Mouse (Mus musculus): Measurements from ENCODE around the gene Sytl3. TPM values are rescaled to one million over a fixed set of nuclear protein-coding genes. Genes with fewer than 3 reads are reported as not detected.
A peak's percentile ranks its signal among the peaks of the same experiment; 100 is the strongest.

The Sytl3 gene
- polyA plus RNA-seq, 1 experiment from 2014 or later, result 0.28 TPM

GRCm38 (mm10) chr17:6778771-6779509, 120.0 kb downstream of the Sytl3 start:
- no peaks in the 10 kb centered on the region for H3K36me3 ChIP-seq (ENCODE audit: control insufficient read depth, insufficient read depth)
- H3K4me2 ChIP-seq (ENCODE audit: low read depth, low read length), result peak overlapping the region; percentile 99
- WGBS (ENCODE audit: insufficient replicate concordance), result 12% methylated on average over 23 of the region's 23 CpGs
- H3K4me1 ChIP-seq (ENCODE audit: control insufficient read depth, low read depth, low read length), result peaks cover 38% of the 10 kb centered on the region
- ATAC-seq (ENCODE audit: low read depth), result no peak
- peak overlapping the region; percentile 59 for H3K4me3 ChIP-seq (ENCODE audit: low read depth, low read length)
- H3K27ac ChIP-seq (ENCODE audit: low read length), result peak overlapping the region; percentile 72
- H3K9me3 ChIP-seq (replicated peaks; ENCODE audit: control insufficient read depth, low read length), result no peaks in the 10 kb centered on the region
- no peaks in the 10 kb centered on the region for H3K27me3 ChIP-seq (ENCODE audit: control insufficient read depth, insufficient read depth, low read depth, low read length)
- peak overlapping the region; percentile 50 for H3K9ac ChIP-seq (ENCODE audit: low read depth, low read length)

DNA sequence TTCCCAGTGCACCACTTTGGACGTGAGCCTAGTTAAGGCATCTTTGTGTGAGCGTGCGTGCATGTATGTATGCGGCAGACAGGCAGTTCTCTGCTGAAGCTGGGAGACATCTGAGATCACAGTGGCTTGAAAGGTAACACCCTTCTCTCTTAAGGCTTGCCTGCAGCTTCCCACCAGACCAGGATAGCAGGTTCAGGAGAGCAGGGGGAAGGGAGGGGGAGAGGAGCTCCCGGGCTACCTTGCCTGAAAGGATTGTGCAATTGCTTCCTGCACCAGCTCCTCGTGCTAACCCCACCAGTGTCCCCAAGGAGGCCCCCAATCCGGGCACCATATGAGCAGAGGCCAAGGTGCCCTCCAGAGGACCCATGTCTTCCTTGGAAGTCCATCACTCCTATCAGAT, 120.7 kb downstream of the Sytl3 start:
- 24% methylated on average over 7 of the region's 7 CpGs for WGBS (ENCODE audit: insufficient replicate concordance)
- Histone ChIP-seq H3K4me3 (ENCODE audit: low read depth, low read length) (peak overlapping the region; percentile 59), H3K9ac (ENCODE audit: low read depth, low read length) (peak overlapping the region; percentile 23; the same call in 1 of the 2 replicates), H3K27me3 (ENCODE audit: control insufficient read depth, insufficient read depth, low read depth, low read length) (no peaks in the 10 kb centered on the region), H3K4me1 (ENCODE audit: control insufficient read depth, low read depth, low read length) (peaks cover 38% of the 10 kb centered on the region), H3K9me3 (replicated peaks; ENCODE audit: control insufficient read depth, low read length) (no peaks in the 10 kb centered on the region), H3K36me3 (ENCODE audit: control insufficient read depth, insufficient read depth) (no peaks in the 10 kb centered on the region), H3K4me2 (ENCODE audit: low read depth, low read length) (peak overlapping the region; percentile 99), H3K27ac (ENCODE audit: low read length) (no peak overlapping the region)
- no peak for ATAC-seq (ENCODE audit: low read depth)

GRCm38 (mm10) chr17:6780521-6781115, 121.7 kb downstream of the Sytl3 start:
- Histone ChIP-seq H3K27ac (ENCODE audit: low read length) (no peak overlapping the region), H3K4me3 (ENCODE audit: low read depth, low read length) (peak overlapping the region; percentile 89), H3K9me3 (replicated peaks; ENCODE audit: control insufficient read depth, low read length) (no peaks in the 10 kb centered on the region), H3K4me1 (ENCODE audit: control insufficient read depth, low read depth, low read length) (peaks cover 38% of the 10 kb centered on the region), H3K9ac (ENCODE audit: low read depth, low read length) (no peak overlapping the region), H3K27me3 (ENCODE audit: control insufficient read depth, insufficient read depth, low read depth, low read length) (no peaks in the 10 kb centered on the region), H3K36me3 (ENCODE audit: control insufficient read depth, insufficient read depth) (no peaks in the 10 kb centered on the region), H3K4me2 (ENCODE audit: low read depth, low read length) (peak overlapping the region; percentile 99)
- ATAC-seq (ENCODE audit: low read depth), result no peak
- 59% methylated on average over 4 of the region's 4 CpGs for WGBS (ENCODE audit: insufficient replicate concordance)

DNA sequence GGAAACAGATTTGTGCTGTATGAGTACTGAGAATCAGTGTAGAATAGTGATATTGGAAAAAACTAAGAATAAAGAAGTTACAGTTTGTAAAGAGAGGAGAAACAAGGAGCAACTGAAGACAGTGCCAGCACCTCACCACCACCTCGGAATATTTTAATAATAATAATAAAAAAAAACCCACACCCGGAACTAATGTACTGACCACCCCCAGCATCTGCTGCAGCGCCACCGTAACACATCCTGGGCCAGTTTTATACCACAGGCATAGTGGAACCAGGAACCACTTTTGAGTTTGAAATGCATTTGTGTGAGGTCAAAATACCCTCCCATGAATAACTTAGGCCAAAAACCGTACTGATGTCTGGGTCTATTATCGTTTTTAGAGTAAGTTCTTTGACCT, 122.4 kb downstream of the Sytl3 start:
- Histone ChIP-seq H3K27me3 (ENCODE audit: control insufficient read depth, insufficient read depth, low read depth, low read length) (no peaks in the 10 kb centered on the region), H3K36me3 (ENCODE audit: control insufficient read depth, insufficient read depth) (no peaks in the 10 kb centered on the region), H3K4me1 (ENCODE audit: control insufficient read depth, low read depth, low read length) (peaks cover 38% of the 10 kb centered on the region), H3K27ac (ENCODE audit: low read length) (no peak overlapping the region), H3K9ac (ENCODE audit: low read depth, low read length) (no peak overlapping the region; the same call in 1 of the 2 replicates), H3K4me2 (ENCODE audit: low read depth, low read length) (peak overlapping the region; percentile 99), H3K4me3 (ENCODE audit: low read depth, low read length) (peak overlapping the region; percentile 89), H3K9me3 (replicated peaks; ENCODE audit: control insufficient read depth, low read length) (no peaks in the 10 kb centered on the region)
- ATAC-seq (ENCODE audit: low read depth), result no peak
- 42% methylated on average over 6 of the region's 6 CpGs for WGBS (ENCODE audit: insufficient replicate concordance)

DNA sequence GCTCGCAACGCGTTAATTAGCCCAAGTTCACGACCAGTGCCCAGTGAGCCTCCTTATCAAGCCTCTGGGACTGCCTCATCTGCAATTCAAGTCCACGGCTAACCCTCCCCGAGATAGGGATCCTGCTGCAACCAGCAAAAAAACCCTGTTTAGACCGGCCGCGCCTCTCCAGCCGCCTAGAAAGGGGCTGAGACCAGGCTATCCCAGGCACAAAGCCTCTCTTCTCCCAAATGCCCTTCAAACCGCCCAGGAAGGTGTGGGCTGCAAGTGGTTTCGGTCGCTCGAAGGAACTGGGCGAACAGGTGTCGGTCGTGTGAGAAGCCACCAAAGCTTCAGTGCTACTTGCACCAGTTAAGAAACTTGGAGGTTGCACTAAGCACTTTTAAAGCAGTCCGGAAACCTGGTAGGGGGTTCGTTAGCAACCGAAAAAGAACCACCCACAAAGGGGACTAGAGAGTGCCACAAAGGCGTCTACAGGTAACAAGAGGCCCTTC, 123.2 kb downstream of the Sytl3 start:
- peak overlapping the region; percentile 90 for H3K9ac ChIP-seq (ENCODE audit: low read depth, low read length)
- no peaks in the 10 kb centered on the region for H3K36me3 ChIP-seq (ENCODE audit: control insufficient read depth, insufficient read depth)
- H3K4me3 ChIP-seq (ENCODE audit: low read depth, low read length), result peak overlapping the region; percentile 89
- peaks cover 38% of the 10 kb centered on the region for H3K4me1 ChIP-seq (ENCODE audit: control insufficient read depth, low read depth, low read length)
- H3K4me2 ChIP-seq (ENCODE audit: low read depth, low read length), result peak overlapping the region; percentile 99
- no peaks in the 10 kb centered on the region for H3K9me3 ChIP-seq (replicated peaks; ENCODE audit: control insufficient read depth, low read length)
- H3K27ac ChIP-seq (ENCODE audit: low read length), result peak overlapping the region; percentile 89
- ATAC-seq (ENCODE audit: low read depth), result peak; percentile 57
- 1% methylated on average over 21 of the region's 21 CpGs for WGBS (ENCODE audit: insufficient replicate concordance)
- H3K27me3 ChIP-seq (ENCODE audit: control insufficient read depth, insufficient read depth, low read depth, low read length), result no peaks in the 10 kb centered on the region

DNA sequence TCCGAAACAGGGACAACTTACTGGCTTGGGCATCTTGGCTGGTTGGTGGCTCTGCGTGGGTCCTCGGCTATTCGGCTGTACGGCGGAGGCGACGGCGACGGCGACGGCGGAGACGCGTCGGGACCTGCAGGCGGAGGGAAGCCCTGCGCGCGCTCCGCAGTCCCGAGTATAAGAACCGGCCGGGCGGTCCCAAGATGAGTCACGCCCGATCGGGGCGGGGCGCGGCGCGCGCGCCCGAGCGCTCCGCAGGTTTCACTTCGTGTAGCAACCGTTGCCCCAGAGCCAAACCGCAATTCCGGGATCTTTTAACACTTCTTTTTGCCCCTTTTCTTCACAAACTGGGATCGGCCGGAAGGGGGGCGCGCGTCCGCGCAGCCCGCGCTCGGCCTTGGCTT, 123.7 kb downstream of the Sytl3 start, which contains the start of gene Ezr:
Ezr (minus strand) TSS at position 174 of the 395 bp plus-strand sequence.
- H3K27me3 ChIP-seq (ENCODE audit: control insufficient read depth, insufficient read depth, low read depth, low read length), result no peaks in the 10 kb centered on the region
- peak within 1 kb of the TSS; percentile 90 for H3K9ac ChIP-seq (ENCODE audit: low read depth, low read length)
- H3K4me1 ChIP-seq (ENCODE audit: control insufficient read depth, low read depth, low read length), result peaks cover 38% of the 10 kb centered on the region
- H3K4me3 ChIP-seq (ENCODE audit: low read depth, low read length), result peak within 1 kb of the TSS; percentile 89
- peak within 1 kb of the TSS; percentile 99 for H3K4me2 ChIP-seq (ENCODE audit: low read depth, low read length)
- H3K9me3 ChIP-seq (replicated peaks; ENCODE audit: control insufficient read depth, low read length), result no peaks in the 10 kb centered on the region
- WGBS (ENCODE audit: insufficient replicate concordance), result under 1% methylated on average over 52 of the region's 52 CpGs
- H3K36me3 ChIP-seq (ENCODE audit: control insufficient read depth, insufficient read depth), result no peaks in the 10 kb centered on the region
- peak; percentile 91 for ATAC-seq (ENCODE audit: low read depth)
- peak within 1 kb of the TSS; percentile 89 for H3K27ac ChIP-seq (ENCODE audit: low read length)

- under 1% methylated on average over 52 of the region's 58 CpGs for WGBS (ENCODE audit: insufficient replicate concordance)
- H3K4me1 ChIP-seq (ENCODE audit: control insufficient read depth, low read depth, low read length), result peaks cover 34% of the 10 kb centered on the region
- no peaks in the 10 kb centered on the region for H3K9me3 ChIP-seq (replicated peaks; ENCODE audit: control insufficient read depth, low read length)
- H3K4me3 ChIP-seq (ENCODE audit: low read depth, low read length), result peak overlapping the region; percentile 89
- H3K4me2 ChIP-seq (ENCODE audit: low read depth, low read length), result peak overlapping the region; percentile 99
- peak overlapping the region; percentile 89 for H3K27ac ChIP-seq (ENCODE audit: low read length)
- no peaks in the 10 kb centered on the region for H3K27me3 ChIP-seq (ENCODE audit: control insufficient read depth, insufficient read depth, low read depth, low read length)
- H3K9ac ChIP-seq (ENCODE audit: low read depth, low read length), result peak overlapping the region; percentile 90
- peak; percentile 49 for ATAC-seq (ENCODE audit: low read depth)
- H3K36me3 ChIP-seq (ENCODE audit: control insufficient read depth, insufficient read depth), result no peaks in the 10 kb centered on the region
These were observed 124.2 kb downstream of the Sytl3 start for GRCm38 (mm10) chr17:6783006-6783661.

DNA sequence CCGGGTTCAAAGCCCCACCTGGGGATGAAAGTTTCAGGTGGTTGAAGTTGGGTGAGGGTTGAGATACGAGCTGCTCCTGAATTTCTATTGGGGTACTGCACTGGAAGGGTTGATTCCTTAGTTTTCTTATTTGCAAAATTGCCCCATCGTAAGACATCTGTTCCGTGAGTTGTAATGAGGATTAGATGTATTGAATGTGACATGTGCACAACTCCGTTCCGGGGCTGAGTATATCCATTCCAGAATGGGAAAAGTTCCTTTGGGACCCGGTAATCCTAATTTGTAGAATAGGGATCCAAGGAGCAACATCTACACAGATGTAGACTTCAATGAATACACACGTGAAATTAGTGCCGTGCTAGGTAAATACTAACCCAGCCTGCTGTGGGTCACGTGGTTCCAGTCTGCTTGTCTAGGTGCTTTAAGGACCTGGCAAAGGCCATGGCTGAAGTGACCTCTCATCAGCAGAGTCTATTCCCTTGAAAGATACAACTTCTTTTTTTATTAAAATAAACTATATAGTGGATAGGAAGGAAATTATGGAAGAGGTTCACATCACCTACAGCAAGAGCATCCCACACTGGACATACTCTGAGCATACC, 125.0 kb downstream of the Sytl3 start:
- 53% methylated on average over 10 of the region's 10 CpGs for WGBS (ENCODE audit: insufficient replicate concordance)
- Histone ChIP-seq H3K36me3 (ENCODE audit: control insufficient read depth, insufficient read depth) (no peaks in the 10 kb centered on the region), H3K9me3 (replicated peaks; ENCODE audit: control insufficient read depth, low read length) (no peaks in the 10 kb centered on the region), H3K9ac (ENCODE audit: low read depth, low read length) (peak overlapping the region; percentile 90), H3K27ac (ENCODE audit: low read length) (no peak overlapping the region), H3K4me1 (ENCODE audit: control insufficient read depth, low read depth, low read length) (peaks cover 28% of the 10 kb centered on the region), H3K4me3 (ENCODE audit: low read depth, low read length) (peak overlapping the region; percentile 89), H3K27me3 (ENCODE audit: control insufficient read depth, insufficient read depth, low read depth, low read length) (no peaks in the 10 kb centered on the region), H3K4me2 (ENCODE audit: low read depth, low read length) (peak overlapping the region; percentile 99)
- no peak for ATAC-seq (ENCODE audit: low read depth)
